Mouse (Mus musculus) lung, embryonic 16.5 days (tissue): Measurements from ENCODE around the gene Gm13030. TPM values are rescaled to one million over a fixed set of nuclear protein-coding genes. Genes with fewer than 3 reads are reported as not detected.
"Not testable (repeated sequence)": the region's sequence is repeated elsewhere in the genome, so short reads cannot be mapped to it uniquely, and the experiment has no call there.

Experiments used
- ATAC-seq: fragments of 200-750 bp; cut with Nextera tagmentation; 2 replicates; pipeline ENCODE4 v1.8.0; 2017; ENCODE audit warnings: low read depth, mild to moderate bottlenecking, moderate library complexity
- H3K27ac ChIP-seq: fragments of 300-500 bp; sonication (generic); 2 replicates; pipeline ENCODE4 v1.5.1; 2014; ENCODE audit warnings: mild to moderate bottlenecking, control low read depth, low read length
- H3K27me3 ChIP-seq: fragments of 300-500 bp; sonication (generic); 2 replicates; pipeline ENCODE4 v1.6.1; 2014; ENCODE audit warnings: low read depth, low read length, mixed read lengths; ENCODE audit not compliant: control insufficient read depth, insufficient read depth
- H3K36me3 ChIP-seq: fragments of 300-500 bp; sonication (generic); 2 replicates; pipeline ENCODE4 v1.6.1; 2014; ENCODE audit warnings: low read length; ENCODE audit not compliant: control insufficient read depth, insufficient read depth
- H3K4me1 ChIP-seq: fragments of 300-500 bp; sonication (generic); replicated peaks from 2 replicates; pipeline ENCODE4 v1.6.1; 2014; ENCODE audit warnings: low read length, mixed read lengths; ENCODE audit not compliant: control insufficient read depth, insufficient read depth
- H3K4me2 ChIP-seq: fragments of 300-500 bp; sonication (generic); 2 replicates; pipeline ENCODE4 v1.6.1; 2014; ENCODE audit warnings: low read depth, low read length, control low read depth
- H3K4me3 ChIP-seq: fragments of 300-500 bp; sonication (generic); 2 replicates; pipeline ENCODE4 v1.5.1; 2014; ENCODE audit warnings: mild to moderate bottlenecking, low read length, control low read depth
- H3K9ac ChIP-seq: fragments of 300-500 bp; sonication (generic); 2 replicates; pipeline ENCODE4 v1.6.1; 2014; ENCODE audit warnings: low read length, control low read depth
- H3K9me3 ChIP-seq: fragments of 300-500 bp; sonication (generic); 2 replicates; pipeline ENCODE4 v1.6.1; 2016; ENCODE audit warnings: low read length; ENCODE audit not compliant: control insufficient read depth
- WGBS: fragments of 180-500 bp; shearing (Covaris S2); extraction: QIAGEN DNeasy Blood & Tissue Kit; methylation state at CpG from one replicate; pipeline ENCODE4 v1.1.7; 2014; 5-methylcytosine and 5-hydroxymethylcytosine counted together
- polyA plus RNA-seq: library from polyadenylated mRNA; unstranded; fragments of >200 nt; fragmentation: Nextera tagmentation; extraction: Ambion mirVana; gene quantifications from 2 replicates; pipeline ENCODE4 v1.2.1, GENCODE M21; 2015

Gene Gm13030
- polyA plus RNA-seq, 1 experiment from 2014 or later: not detected

DNA sequence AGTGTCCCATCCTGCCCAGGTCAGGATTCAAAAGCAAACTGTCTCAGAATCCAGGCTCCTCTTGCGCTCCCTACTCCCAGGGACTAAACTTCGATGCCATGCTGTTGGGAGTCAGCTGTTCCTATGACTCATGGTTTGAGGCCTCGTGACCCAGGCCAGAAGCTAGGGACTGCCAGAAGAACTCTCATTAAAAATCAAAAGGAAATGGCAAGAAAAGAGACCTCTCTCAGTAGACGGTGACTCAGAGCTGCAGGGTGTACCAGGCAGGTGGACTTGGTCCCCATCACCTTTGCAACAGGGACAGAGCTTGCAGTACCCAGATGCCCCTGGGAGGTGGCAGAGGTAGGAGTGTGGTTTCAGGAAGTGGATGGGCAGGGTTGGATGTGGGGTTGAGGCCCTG lies 4.0 kb upstream of the Gm13030 start, which contains the start of gene Pla2g2e:
Pla2g2e (plus strand) TSS at position 212 of the 400 bp plus-strand sequence.
- 74% methylated on average over 4 of the region's 4 CpGs for WGBS
- H3K27ac ChIP-seq: no peak within 1 kb of the TSS

GRCm38 (mm10) chr4:138875986-138876385 lies 2.2 kb upstream of the Gm13030 start:
- H3K4me1 ChIP-seq: no peaks in the 10 kb centered on the region; the same call in 1 of the 2 replicates
- no peaks in the 10 kb centered on the region for H3K36me3 ChIP-seq
- 0 out of 2 replicates have a peak, but pooled peaks cover 2% of the 10 kb centered on the region for H3K9me3 ChIP-seq
- H3K27me3 ChIP-seq: no peaks in the 10 kb centered on the region
- no peak overlapping the region for H3K4me2 ChIP-seq
- no peak overlapping the region for H3K4me3 ChIP-seq
- ATAC-seq: no peak
- no peak overlapping the region for H3K27ac ChIP-seq
- 92% methylated on average over 2 of the region's 2 CpGs for WGBS
- no peak overlapping the region for H3K9ac ChIP-seq

More for the DNA sequence above, 4.0 kb upstream of the Gm13030 start, which contains the start of gene Pla2g2e:
- Histone ChIP-seq H3K9me3 (no peaks in the 10 kb centered on the region), H3K4me1 (peaks cover 5% of the 10 kb centered on the region; the same call in 1 of the 2 replicates), H3K27me3 (no peaks in the 10 kb centered on the region; the same call in 1 of the 2 replicates), H3K4me3 (no peak within 1 kb of the TSS), H3K4me2 (no peak within 1 kb of the TSS), H3K9ac (no peak within 1 kb of the TSS), H3K36me3 (no peaks in the 10 kb centered on the region)
- no peak for ATAC-seq

- 72% methylated on average over 2 of the region's 2 CpGs for WGBS
- not testable (repeated sequence) for H3K27ac ChIP-seq, H3K27me3 ChIP-seq, H3K9ac ChIP-seq, ATAC-seq, H3K4me1 ChIP-seq, H3K4me2 ChIP-seq, H3K9me3 ChIP-seq, H3K4me3 ChIP-seq, H3K36me3 ChIP-seq
Observed at GRCm38 (mm10) chr4:138875275-138875674, 1.5 kb upstream of the Gm13030 start.

DNA sequence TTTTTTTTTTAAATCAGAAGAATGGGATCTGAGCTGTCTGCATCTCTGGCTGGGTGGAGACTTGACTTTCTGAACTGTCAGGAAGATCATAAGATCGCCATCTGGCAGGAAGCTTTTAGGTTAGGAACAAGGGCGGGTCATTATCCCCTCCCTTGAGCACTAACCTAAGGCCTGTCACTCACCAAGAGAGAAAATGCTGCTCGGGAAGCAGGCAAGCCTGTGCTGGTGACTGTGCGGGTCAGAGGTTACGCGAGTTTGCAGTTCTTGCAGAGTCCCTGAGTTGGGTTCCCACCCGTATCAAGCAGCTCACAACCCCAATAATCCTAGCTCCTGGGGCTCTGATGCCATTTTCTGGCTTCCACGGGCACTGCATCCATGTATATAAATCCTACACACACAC lies 5.1 kb downstream of the Gm13030 start:
- no peak overlapping the region for H3K4me3 ChIP-seq
- H3K27me3 ChIP-seq: peaks cover 2% of the 10 kb centered on the region; the same call in 1 of the 2 replicates
- H3K9ac ChIP-seq: no peak overlapping the region
- no peak overlapping the region for H3K27ac ChIP-seq
- WGBS: 52% methylated on average over 8 of the region's 8 CpGs
- no peaks in the 10 kb centered on the region for H3K4me1 ChIP-seq
- no peak overlapping the region for H3K4me2 ChIP-seq
- H3K36me3 ChIP-seq: no peaks in the 10 kb centered on the region
- H3K9me3 ChIP-seq: 0 out of 2 replicates have a peak, but pooled peaks cover 2% of the 10 kb centered on the region
- ATAC-seq: no peak

- no peaks in the 10 kb centered on the region for H3K4me1 ChIP-seq
Observed at GRCm38 (mm10) chr4:138866413-138866812, 7.4 kb downstream of the Gm13030 start.

DNA sequence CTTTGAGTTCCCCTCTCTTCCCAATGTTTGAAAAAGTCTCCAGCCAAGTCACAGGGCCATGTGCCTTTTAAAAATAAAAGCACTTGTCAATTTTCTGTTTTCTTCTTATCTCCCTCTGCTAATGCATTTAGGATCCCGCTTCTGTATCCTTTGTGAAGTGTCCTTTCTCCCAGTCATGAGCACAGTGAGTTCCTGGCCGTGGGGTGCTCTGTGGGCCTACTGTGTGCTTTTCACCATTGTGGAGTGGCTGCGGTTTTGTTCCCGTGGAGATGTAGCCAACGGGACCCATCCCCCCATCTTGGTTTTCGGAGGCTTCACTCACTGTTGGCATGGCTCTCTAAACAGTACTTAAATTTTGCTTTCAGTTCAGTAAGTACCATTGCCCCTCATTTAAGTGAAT lies 7.8 kb downstream of the Gm13030 start:
- ATAC-seq: no peak
- H3K4me2 ChIP-seq: no peak overlapping the region
- no peak overlapping the region for H3K27ac ChIP-seq
- peaks cover 2% of the 10 kb centered on the region; the same call in 1 of the 2 replicates for H3K27me3 ChIP-seq
- H3K36me3 ChIP-seq: no peaks in the 10 kb centered on the region
- no peaks in the 10 kb centered on the region for H3K4me1 ChIP-seq
- 66% methylated on average over 6 of the region's 6 CpGs for WGBS
- no peaks in the 10 kb centered on the region for H3K9me3 ChIP-seq
- H3K4me3 ChIP-seq: no peak overlapping the region
- H3K9ac ChIP-seq: no peak overlapping the region

More at GRCm38 (mm10) chr4:138866413-138866812, 7.4 kb downstream of the Gm13030 start:
- 0 out of 2 replicates have a peak, but pooled peaks cover 2% of the 10 kb centered on the region for H3K9me3 ChIP-seq
- H3K27me3 ChIP-seq: peaks cover 2% of the 10 kb centered on the region; the same call in 1 of the 2 replicates
- no peak overlapping the region for H3K9ac ChIP-seq
- H3K4me2 ChIP-seq: no peak overlapping the region
- 0 out of 2 replicates have a peak, but pooled peaks have one; percentile 20 for ATAC-seq
- H3K4me3 ChIP-seq: no peak overlapping the region
- no peaks in the 10 kb centered on the region for H3K36me3 ChIP-seq
- no peak overlapping the region for H3K27ac ChIP-seq
- 12% methylated on average over 7 of the region's 7 CpGs for WGBS

DNA sequence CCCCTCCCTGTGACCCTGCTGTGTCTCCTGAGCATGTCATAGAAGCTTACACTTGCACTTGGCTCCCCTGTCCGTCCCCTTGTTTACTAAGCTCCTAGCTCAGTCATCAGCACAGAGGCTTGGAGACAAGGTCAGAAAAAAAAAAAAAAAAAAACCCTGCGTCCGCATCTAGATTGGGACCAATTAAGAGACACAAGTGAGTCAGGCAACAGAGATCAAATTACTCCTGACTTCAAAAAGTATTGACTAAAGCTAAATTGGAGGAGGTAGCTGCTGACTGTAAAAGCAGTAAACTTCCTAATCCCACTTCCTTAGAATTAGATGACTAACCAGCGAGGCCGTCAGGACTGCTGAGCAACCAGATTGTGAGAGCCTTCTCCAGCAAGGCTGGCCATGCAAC lies 8.7 kb downstream of the Gm13030 start:
- peaks cover 2% of the 10 kb centered on the region; the same call in 1 of the 2 replicates for H3K27me3 ChIP-seq
- no peak overlapping the region for H3K9ac ChIP-seq
- H3K4me1 ChIP-seq: no peaks in the 10 kb centered on the region
- no peak for ATAC-seq
- no peak overlapping the region for H3K27ac ChIP-seq
- H3K9me3 ChIP-seq: no peaks in the 10 kb centered on the region
- 36% methylated on average over 5 of the region's 5 CpGs for WGBS
- no peaks in the 10 kb centered on the region for H3K36me3 ChIP-seq
- H3K4me2 ChIP-seq: no peak overlapping the region
- H3K4me3 ChIP-seq: no peak overlapping the region

- no peak for ATAC-seq
- H3K4me3 ChIP-seq: no peak within 1 kb of the TSS
- no peaks in the 10 kb centered on the region for H3K9me3 ChIP-seq
- H3K4me1 ChIP-seq: peaks cover 3% of the 10 kb centered on the region; the same call in 1 of the 2 replicates
- H3K9ac ChIP-seq: no peak within 1 kb of the TSS
- no peaks in the 10 kb centered on the region for H3K36me3 ChIP-seq
- H3K27me3 ChIP-seq: peaks cover 2% of the 10 kb centered on the region; the same call in 1 of the 2 replicates
- H3K27ac ChIP-seq: no peak within 1 kb of the TSS
- H3K4me2 ChIP-seq: no peak within 1 kb of the TSS
- 58% methylated on average over 10 of the region's 10 CpGs for WGBS
Observed at GRCm38 (mm10) chr4:138863344-138863998, 10.3 kb downstream of the Gm13030 start, which contains the start of gene Pla2g5. Gene Pla2g5, minus strand, starts transcription at chr4:138863482.

DNA sequence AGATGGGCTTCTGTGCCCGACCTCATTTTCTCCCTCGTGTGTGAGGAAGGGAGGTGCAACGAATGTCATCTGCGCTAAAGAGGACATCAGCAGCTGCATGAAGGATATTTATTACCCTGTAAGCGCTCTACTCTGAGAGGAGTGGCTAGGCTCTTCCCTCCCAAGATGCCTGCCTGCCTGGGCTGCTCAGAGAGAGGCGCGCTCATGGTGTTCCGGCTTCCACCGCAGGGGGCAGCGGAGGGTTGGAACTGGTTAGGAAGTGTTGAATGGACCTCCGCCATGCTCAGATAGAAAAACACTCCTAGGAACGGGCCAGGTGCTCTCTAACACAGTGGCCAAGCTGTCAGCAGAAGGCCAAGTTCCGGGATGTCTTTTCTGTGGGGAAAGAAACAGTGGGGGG lies 14.0 kb downstream of the Gm13030 start:
- Histone ChIP-seq H3K4me1 (peaks cover 3% of the 10 kb centered on the region; the same call in 1 of the 2 replicates), H3K4me2 (peak overlapping the region; percentile 48)
- peak; percentile 66 for ATAC-seq

More for the DNA sequence above, 14.0 kb downstream of the Gm13030 start:
- WGBS: 4% methylated on average over 13 of the region's 13 CpGs
- no peak overlapping the region for H3K9ac ChIP-seq
- H3K36me3 ChIP-seq: no peaks in the 10 kb centered on the region
- no peaks in the 10 kb centered on the region for H3K27me3 ChIP-seq
- H3K9me3 ChIP-seq: no peaks in the 10 kb centered on the region
- no peak overlapping the region for H3K27ac ChIP-seq
- H3K4me3 ChIP-seq: peak overlapping the region; percentile 10; the same call in 1 of the 2 replicates
